Mouse (Mus musculus) embryonic facial prominence, embryonic 13.5 days (tissue): ENCODE results near the gene Gramd4. TPM values are rescaled to one million over a fixed set of nuclear protein-coding genes. Genes with fewer than 3 reads are reported as not detected.

Experiments used
- ATAC-seq: fragments of 200-750 bp; cut with Nextera tagmentation; 2 replicates; pipeline ENCODE4 v1.8.0; 2017; ENCODE audit warnings: low read depth; ENCODE audit not compliant: insufficient number of reproducible peaks, insufficient read depth, low FRiP score, low TSS enrichment
- H3K27ac ChIP-seq: fragments of 300-500 bp; sonication (generic); 2 replicates; pipeline ENCODE4 v1.5.1; 2015; ENCODE audit warnings: moderate library complexity, mild to moderate bottlenecking, inconsistent platforms
- H3K27me3 ChIP-seq: fragments of 300-500 bp; sonication (generic); 2 replicates; pipeline ENCODE4 v1.6.1; 2015; ENCODE audit warnings: mild to moderate bottlenecking, inconsistent platforms
- H3K36me3 ChIP-seq: fragments of 300-500 bp; sonication (generic); 2 replicates; pipeline ENCODE4 v1.6.1; 2015; ENCODE audit warnings: mild to moderate bottlenecking, inconsistent platforms
- H3K4me1 ChIP-seq: fragments of 300-500 bp; sonication (generic); 2 replicates; pipeline ENCODE4 v1.6.1; 2015; ENCODE audit warnings: inconsistent platforms
- H3K4me2 ChIP-seq: fragments of 300-500 bp; sonication (generic); 2 replicates; pipeline ENCODE4 v1.6.1; 2015; ENCODE audit warnings: moderate library complexity, mild to moderate bottlenecking, inconsistent platforms
- H3K4me3 ChIP-seq: fragments of 300-500 bp; sonication (generic); 2 replicates; pipeline ENCODE4 v1.5.1; 2015; ENCODE audit warnings: mild to moderate bottlenecking, inconsistent platforms
- H3K9ac ChIP-seq: fragments of 300-500 bp; sonication (generic); 2 replicates; pipeline ENCODE4 v1.6.1; 2015; ENCODE audit warnings: mild to moderate bottlenecking, inconsistent platforms
- H3K9me3 ChIP-seq: fragments of 300-500 bp; sonication (generic); 2 replicates; pipeline ENCODE4 v1.6.1; 2016; ENCODE audit warnings: inconsistent platforms
- WGBS: fragments of 180-500 bp; shearing (Covaris S2); methylation state at CpG from one replicate; pipeline ENCODE4 v1.1.7; 2015; ENCODE audit warnings: mixed read lengths; 5-methylcytosine and 5-hydroxymethylcytosine counted together
- polyA plus RNA-seq: library from polyadenylated mRNA; unstranded; fragments of >200 nt; fragmentation: Nextera tagmentation; extraction: Ambion mirVana; gene quantifications from 2 replicates; pipeline ENCODE4 v1.2.1, GENCODE M21; 2015

Gene Gramd4
- polyA plus RNA-seq, 1 experiment from 2014 or later, result 14.6 TPM

DNA sequence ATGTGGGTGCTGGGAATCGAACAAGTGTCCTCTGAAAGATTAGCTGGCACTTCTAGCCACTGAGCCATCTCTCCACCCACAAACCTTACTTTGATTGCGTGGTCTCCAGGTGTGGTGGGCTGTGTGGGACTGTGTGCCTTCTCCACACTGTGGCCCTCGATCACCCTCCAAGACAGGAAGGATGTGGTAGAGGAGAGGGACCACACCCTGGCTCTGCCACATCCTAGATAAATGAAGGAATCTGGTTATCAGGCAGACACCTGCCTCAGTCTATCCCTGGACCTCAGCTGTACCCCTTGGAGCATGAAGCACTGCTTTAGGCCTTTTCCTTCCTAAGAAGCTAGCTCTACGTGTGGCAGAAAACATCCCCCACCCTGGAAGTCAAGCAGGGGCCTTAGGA is 65.9 kb downstream of the Gramd4 start:
- Histone ChIP-seq H3K9ac (no peak overlapping the region), H3K27ac (no peak overlapping the region), H3K4me1 (peaks cover 4% of the 10 kb centered on the region; the same call in 1 of the 2 replicates), H3K4me2 (no peak overlapping the region), H3K36me3 (peaks cover 81% of the 10 kb centered on the region), H3K9me3 (no peaks in the 10 kb centered on the region), H3K27me3 (no peaks in the 10 kb centered on the region), H3K4me3 (no peak overlapping the region)
- ATAC-seq, result no peak
- WGBS, result 91% methylated on average over 4 of the region's 4 CpGs

DNA sequence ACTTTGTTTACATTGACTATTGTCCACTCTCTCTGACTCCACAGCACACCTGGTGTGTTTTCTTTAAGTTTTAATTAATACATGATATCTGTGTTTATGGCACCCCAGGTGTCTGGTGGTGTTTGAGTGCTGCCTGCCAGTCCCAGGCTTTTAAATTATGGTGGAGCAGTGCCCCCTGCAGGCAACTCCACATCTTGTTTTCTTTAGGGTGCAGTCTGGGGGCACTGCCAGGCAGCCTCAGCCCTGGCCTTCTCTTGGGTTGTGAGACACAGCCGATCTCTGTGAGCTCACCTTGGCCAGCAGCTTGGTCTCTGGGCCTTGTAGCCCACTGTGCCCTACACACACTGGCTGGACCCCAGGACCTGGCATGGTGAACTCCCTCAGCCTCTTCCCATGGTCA is 66.9 kb downstream of the Gramd4 start:
- Histone ChIP-seq H3K4me2 (no peak overlapping the region), H3K27me3 (no peaks in the 10 kb centered on the region), H3K9me3 (no peaks in the 10 kb centered on the region), H3K4me3 (no peak overlapping the region), H3K9ac (no peak overlapping the region), H3K27ac (no peak overlapping the region), H3K36me3 (peaks cover 87% of the 10 kb centered on the region), H3K4me1 (peaks cover 4% of the 10 kb centered on the region; the same call in 1 of the 2 replicates)
- ATAC-seq, result no peak
- 56% methylated on average over 1 of the region's 1 CpGs for WGBS

DNA sequence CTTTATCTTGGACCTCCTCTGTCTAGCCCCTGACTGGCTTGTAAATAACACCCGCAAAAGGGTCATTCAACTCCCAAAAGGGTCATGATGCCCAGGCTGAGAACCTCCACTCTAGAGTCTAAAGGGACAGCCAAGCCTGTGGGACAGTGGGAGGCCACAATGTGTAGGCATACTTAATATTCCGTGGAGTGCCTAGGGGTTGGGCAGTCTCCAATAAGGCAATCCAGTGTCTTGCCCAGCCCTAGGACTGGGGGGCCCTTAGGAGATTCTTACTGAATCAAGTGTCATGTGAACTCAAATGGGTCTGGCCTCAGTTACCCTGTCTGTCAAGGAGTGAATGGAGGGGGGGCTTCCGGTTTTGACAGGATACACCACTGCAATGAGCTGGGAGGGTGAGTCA is 71.5 kb downstream of the Gramd4 start:
- Histone ChIP-seq H3K27ac (no peak overlapping the region), H3K9me3 (no peaks in the 10 kb centered on the region), H3K4me2 (no peak overlapping the region), H3K36me3 (peaks cover 86% of the 10 kb centered on the region), H3K27me3 (no peaks in the 10 kb centered on the region), H3K4me1 (peaks cover 4% of the 10 kb centered on the region; the same call in 1 of the 2 replicates), H3K4me3 (no peak overlapping the region), H3K9ac (no peak overlapping the region)
- WGBS, result 88% methylated on average over 3 of the region's 3 CpGs
- no peak for ATAC-seq

DNA sequence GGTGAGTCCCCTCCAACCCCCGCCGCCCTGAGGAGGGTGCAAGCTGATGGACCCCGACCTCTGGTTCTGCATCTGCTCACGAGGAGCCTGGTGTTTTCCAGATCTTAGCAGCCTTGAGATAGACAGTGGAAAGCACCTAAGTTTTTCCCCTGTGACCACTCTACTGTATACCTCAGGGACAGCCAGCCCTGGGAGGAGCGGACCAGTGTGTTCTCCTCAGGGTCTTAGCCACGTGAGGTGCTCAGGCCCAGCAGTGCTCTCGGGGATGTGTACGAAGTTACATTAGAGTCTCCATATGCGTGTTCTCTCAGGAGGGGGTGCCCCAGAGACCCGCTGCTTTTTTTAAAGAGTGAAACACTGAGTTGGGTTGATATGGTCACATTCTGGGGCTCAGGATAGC is 73.2 kb downstream of the Gramd4 start:
- Histone ChIP-seq H3K9me3 (no peaks in the 10 kb centered on the region), H3K27me3 (no peaks in the 10 kb centered on the region), H3K4me2 (no peak overlapping the region), H3K4me3 (no peak overlapping the region), H3K9ac (no peak overlapping the region), H3K36me3 (peaks cover 78% of the 10 kb centered on the region), H3K4me1 (peaks cover 2% of the 10 kb centered on the region; the same call in 1 of the 2 replicates), H3K27ac (no peak overlapping the region)
- ATAC-seq, result no peak
- WGBS, result 90% methylated on average over 10 of the region's 10 CpGs

DNA sequence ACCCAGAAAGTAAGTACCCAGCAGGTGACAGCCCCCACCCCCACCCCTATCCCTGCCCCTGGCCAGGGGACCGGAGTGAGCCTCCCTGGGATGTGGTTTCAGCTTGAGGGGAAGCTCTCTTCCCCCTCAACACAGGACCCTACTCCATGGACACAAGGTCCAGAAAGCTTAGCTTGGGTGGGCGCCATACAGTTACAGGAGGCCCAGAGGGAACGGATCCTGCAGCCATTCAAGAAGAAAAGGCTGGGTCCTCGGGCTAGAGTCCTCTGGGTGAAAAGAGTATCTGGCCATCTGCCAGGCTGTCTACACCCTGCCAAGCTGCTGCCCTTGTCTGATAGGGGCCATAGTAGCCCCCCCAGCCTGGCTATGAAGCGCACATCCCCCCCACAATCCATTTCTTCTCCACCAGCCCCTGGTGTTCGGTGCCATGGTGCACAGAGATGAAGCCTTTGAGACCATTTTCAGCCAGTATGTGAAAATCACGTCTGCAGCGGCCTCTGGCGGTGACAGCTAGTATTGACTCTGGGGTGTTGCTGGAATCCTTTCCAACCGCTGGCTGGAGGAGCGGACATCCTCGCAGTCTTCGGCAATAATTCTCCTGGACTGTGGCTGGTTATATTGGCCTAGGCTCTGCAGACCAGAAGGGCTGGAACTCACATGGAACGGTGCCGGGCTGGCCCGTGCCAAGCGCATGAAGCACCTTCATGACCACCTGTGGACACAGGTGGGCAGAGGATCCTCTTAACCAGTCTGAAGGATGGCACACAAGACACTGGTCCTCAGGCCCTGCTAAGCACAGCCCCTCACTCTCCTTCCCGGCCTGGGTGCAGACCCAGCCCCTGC is 77.7 kb downstream of the Gramd4 start:
- Histone ChIP-seq H3K4me3 (no peak overlapping the region), H3K4me1 (0 out of 2 replicates have a peak, but pooled peaks cover 2% of the 10 kb centered on the region), H3K27me3 (no peaks in the 10 kb centered on the region), H3K9ac (no peak overlapping the region), H3K27ac (no peak overlapping the region), H3K36me3 (peaks cover 57% of the 10 kb centered on the region), H3K9me3 (no peaks in the 10 kb centered on the region), H3K4me2 (no peak overlapping the region)
- WGBS, result 45% methylated on average over 18 of the region's 18 CpGs
- no peak for ATAC-seq

DNA sequence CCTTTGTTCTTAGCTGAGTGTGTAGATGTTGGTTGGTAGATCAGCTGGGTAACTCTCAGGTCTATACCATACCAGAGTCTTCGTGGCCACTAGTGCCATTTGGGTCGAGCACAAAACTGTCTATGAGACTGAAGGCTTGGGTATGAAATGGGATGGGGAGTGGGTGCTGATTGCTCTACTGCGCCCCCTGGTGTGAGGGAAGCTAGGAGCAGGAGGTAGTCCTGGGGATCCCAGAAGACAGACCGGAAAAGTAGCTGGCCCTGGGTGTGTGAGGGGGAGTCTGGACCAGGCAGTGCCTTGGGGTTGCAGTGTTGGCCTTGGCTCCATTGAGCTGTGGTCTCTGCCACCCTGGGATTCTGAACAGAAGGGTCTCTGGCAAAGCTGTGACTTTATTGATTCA is 80.1 kb downstream of the Gramd4 start:
- H3K4me3 ChIP-seq, result no peak overlapping the region
- no peak for ATAC-seq
- peaks cover 54% of the 10 kb centered on the region for H3K36me3 ChIP-seq
- no peaks in the 10 kb centered on the region for H3K9me3 ChIP-seq
- H3K4me2 ChIP-seq, result no peak overlapping the region
- no peak overlapping the region for H3K9ac ChIP-seq
- no peak overlapping the region for H3K27ac ChIP-seq
- 0 out of 2 replicates have a peak, but pooled peaks cover 2% of the 10 kb centered on the region for H3K4me1 ChIP-seq
- 64% methylated on average over 4 of the region's 4 CpGs for WGBS
- H3K27me3 ChIP-seq, result no peaks in the 10 kb centered on the region

DNA sequence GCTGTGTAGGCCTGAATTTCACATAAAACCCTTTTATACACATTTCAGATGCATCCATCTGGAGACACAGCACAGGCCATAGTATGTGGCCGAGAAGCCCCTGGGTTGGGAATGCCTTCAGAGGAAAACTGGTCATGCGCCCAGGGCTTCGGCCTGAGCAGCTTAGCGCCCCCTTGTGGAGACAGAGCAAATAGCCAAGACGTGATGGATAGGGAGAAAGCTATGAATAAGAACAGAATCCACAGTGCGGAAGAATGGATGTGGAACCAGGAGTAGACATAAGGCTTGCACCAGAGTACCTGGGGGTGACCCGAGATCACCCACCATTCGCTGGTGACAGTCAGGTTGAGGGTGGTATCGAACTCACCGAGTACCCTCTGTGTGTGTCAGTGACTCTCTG is 82.8 kb downstream of the Gramd4 start:
- Histone ChIP-seq H3K9me3 (no peaks in the 10 kb centered on the region), H3K4me3 (no peak overlapping the region), H3K27me3 (no peaks in the 10 kb centered on the region), H3K4me1 (no peaks in the 10 kb centered on the region), H3K4me2 (no peak overlapping the region), H3K36me3 (peaks cover 67% of the 10 kb centered on the region), H3K27ac (no peak overlapping the region), H3K9ac (no peak overlapping the region)
- ATAC-seq, result no peak
- WGBS, result 36% methylated on average over 10 of the region's 10 CpGs

DNA sequence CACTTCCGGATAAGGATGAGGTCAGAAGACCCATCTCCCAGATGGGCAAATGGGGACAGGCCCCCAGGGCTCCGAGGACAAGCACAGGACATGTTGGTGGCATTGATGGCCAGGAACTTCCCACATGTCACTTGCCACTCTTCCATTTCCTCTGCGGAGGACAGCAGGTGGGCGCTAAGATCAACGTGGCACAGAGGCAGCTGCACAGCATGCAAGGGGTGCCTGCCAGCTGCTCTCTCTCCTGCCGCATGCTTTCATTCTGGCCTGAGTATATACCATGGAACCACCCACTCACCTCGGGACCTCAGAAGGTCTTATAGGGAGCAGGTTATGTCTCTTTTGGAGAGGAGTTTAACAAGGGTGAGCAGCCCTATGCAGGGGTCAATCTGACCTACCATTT is 87.1 kb downstream of the Gramd4 start:
- Histone ChIP-seq H3K27me3 (no peaks in the 10 kb centered on the region), H3K4me3 (no peak overlapping the region), H3K36me3 (peaks cover 85% of the 10 kb centered on the region), H3K4me2 (no peak overlapping the region), H3K9me3 (no peaks in the 10 kb centered on the region), H3K27ac (no peak overlapping the region), H3K9ac (no peak overlapping the region), H3K4me1 (no peaks in the 10 kb centered on the region)
- 89% methylated on average over 7 of the region's 7 CpGs for WGBS
- ATAC-seq, result no peak

DNA sequence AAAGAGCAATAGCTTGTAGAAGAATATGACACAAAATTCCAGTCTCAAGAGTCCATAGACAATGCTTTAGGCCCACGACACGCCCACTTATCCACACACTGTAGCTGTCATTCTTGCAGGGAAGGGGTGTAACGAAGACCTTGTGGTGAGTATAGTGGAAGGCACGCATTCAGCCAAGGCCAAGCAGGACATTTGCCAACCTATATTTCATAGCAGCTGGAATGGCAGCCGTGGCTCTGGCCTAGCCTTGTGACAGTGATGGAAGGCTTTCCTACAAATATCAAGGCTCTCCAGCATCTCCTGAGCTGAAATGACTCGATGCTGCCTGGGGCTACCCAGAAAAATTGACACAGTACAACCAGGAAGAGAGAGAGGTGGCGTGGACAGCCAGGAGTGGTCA is 87.6 kb downstream of the Gramd4 start:
- H3K4me1 ChIP-seq, result no peaks in the 10 kb centered on the region
- no peak overlapping the region for H3K4me2 ChIP-seq
- no peaks in the 10 kb centered on the region for H3K9me3 ChIP-seq
- peaks cover 83% of the 10 kb centered on the region for H3K36me3 ChIP-seq
- ATAC-seq, result no peak
- WGBS, result 86% methylated on average over 7 of the region's 7 CpGs
- H3K27me3 ChIP-seq, result no peaks in the 10 kb centered on the region
- no peak overlapping the region for H3K4me3 ChIP-seq
- no peak overlapping the region for H3K9ac ChIP-seq
- no peak overlapping the region for H3K27ac ChIP-seq

DNA sequence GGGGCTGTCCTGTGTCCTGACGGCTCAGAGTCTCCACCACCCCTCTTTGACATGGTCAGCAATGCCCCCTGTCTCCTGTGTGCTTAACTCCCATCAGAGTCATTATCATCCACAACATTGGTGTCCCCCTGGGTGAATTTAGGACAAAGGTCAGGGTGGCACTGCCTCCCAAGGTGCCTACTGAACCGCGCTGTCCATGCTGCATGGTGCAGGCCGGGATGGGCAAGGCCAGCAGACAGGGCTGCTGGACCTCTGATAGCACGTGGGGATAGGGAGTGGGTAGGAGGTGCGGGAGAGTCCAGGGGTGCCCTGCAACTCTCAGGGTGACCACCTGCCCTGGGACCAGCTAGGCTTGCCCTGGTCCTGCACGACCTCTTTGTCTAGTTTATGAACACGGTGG is 89.4 kb downstream of the Gramd4 start:
- ATAC-seq, result no peak
- no peaks in the 10 kb centered on the region for H3K9me3 ChIP-seq

DNA sequence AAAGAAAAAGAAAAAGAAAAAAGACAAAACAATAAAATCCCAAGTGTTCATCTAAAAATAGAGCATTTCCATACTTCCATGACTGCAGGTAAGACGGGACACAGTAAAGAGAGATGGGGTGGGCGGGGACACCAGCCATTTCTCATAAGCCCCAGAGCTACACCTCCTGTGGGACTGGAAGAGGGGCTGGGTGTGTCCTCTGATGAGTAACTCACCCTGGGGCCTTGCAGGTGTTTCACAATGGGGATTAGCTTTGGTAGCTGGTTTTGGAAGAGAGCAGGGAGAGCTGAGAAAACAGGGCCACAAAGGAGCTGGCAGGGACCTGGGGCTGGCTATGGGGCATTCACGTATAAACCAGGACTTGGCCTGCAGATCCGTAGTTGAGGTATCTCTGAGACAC is 93.1 kb downstream of the Gramd4 start:
- H3K9me3 ChIP-seq, result no peaks in the 10 kb centered on the region
- 54% methylated on average over 4 of the region's 4 CpGs for WGBS
- no peaks in the 10 kb centered on the region for H3K4me1 ChIP-seq
- no peak for ATAC-seq
- H3K27ac ChIP-seq, result no peak overlapping the region
- no peak overlapping the region for H3K4me2 ChIP-seq
- no peak overlapping the region for H3K9ac ChIP-seq
- H3K4me3 ChIP-seq, result no peak overlapping the region
- peaks cover 68% of the 10 kb centered on the region for H3K36me3 ChIP-seq
- no peaks in the 10 kb centered on the region for H3K27me3 ChIP-seq

More for the DNA sequence above, 89.4 kb downstream of the Gramd4 start:
- no peak overlapping the region for H3K4me2 ChIP-seq
- H3K4me1 ChIP-seq, result no peaks in the 10 kb centered on the region
- no peak overlapping the region for H3K9ac ChIP-seq
- 91% methylated on average over 8 of the region's 8 CpGs for WGBS
- no peak overlapping the region for H3K4me3 ChIP-seq
- peaks cover 79% of the 10 kb centered on the region for H3K36me3 ChIP-seq
- no peaks in the 10 kb centered on the region for H3K27me3 ChIP-seq
- H3K27ac ChIP-seq, result no peak overlapping the region

DNA sequence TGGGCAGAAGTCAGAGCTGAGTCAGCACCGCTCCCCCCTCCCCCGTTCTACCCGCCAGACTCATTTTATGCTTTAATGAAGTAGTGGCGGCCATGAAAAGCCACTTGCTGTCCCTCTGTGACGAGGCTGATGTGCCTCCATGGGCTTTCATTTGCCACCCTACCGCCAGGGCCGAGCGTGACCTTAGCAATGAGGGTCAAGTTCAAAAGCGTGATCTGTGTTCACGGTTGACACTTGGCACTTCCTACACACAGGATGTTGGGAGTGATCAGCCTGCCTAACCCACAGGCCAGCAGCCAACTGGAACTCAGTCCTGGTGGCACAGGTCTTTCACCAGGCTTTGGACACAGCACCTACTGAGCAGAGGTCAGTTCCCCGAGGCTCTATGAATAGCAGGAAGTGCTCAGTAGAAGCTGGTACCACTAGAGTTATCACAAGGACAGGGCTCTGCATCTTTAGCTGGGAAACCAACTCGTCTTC is 96.0 kb downstream of the Gramd4 start:
- no peak for ATAC-seq
- H3K27me3 ChIP-seq, result no peaks in the 10 kb centered on the region
- no peak overlapping the region for H3K4me3 ChIP-seq
- peaks cover 58% of the 10 kb centered on the region for H3K36me3 ChIP-seq
- 85% methylated on average over 12 of the region's 12 CpGs for WGBS
- H3K27ac ChIP-seq, result no peak overlapping the region
- H3K4me1 ChIP-seq, result no peaks in the 10 kb centered on the region
- no peaks in the 10 kb centered on the region for H3K9me3 ChIP-seq
- no peak overlapping the region for H3K4me2 ChIP-seq
- no peak overlapping the region for H3K9ac ChIP-seq
